21 mouse cellular contexts compared by ENCODE assay signal in the genomic region with DNA sequence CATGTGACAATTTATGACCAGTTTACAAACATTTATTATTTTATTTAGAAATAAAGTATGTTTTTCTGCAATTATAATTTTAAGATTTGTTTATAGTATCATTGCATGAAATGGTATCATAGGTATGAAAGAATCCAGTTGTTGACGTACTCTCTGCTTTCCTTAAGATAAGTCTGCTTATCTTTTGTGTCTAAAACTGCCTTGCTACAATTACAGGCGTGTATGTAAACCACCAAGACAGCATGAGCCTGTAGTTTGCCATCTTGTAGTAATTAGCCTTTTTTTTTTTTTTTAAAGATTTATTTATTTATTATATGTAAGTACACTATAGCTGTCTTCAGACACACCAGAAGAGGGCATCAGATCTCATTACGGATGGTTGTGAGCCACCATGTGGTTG. TPM values are rescaled to one million over a fixed set of nuclear protein-coding genes. Genes with fewer than 3 reads are reported as not detected.
DNase-seq lines count a peak whose midpoint lies in the region; ATAC-seq and TF ChIP-seq lines count a peak whose summit lies in the region.
"Had no signal": no experiment of that assay in that cellular context is flagged by ENCODE, and none has a peak within 500 bp of the region (broad histone marks: within the 10 kb centered on the region; RNA-seq: fewer than 3 reads in every experiment).

No protein-coding gene starts in this region.

- ATAC-seq in liver, embryonic 14.5 days (ENCODE audit: insufficient read depth), result no peak
- no peak for ATAC-seq in liver, embryonic 12.5 days
- peak; percentile 52; the same call in 1 of the 2 replicates for ATAC-seq in megakaryocyte progenitor cell, adult 5-6 weeks (replicated peaks; ENCODE audit: poor library complexity)
- ATAC-seq in megakaryocyte-erythroid progenitor cell, adult 5-6 weeks (replicated peaks; ENCODE audit: low FRiP score, low TSS enrichment, poor library complexity, severe bottlenecking), result 0 out of 2 replicates have a peak, but pooled peaks have one; percentile 52
- ATAC-seq: activated CD4-positive, CD25-positive, alpha-beta regulatory T cell, adult 4 months; CD4-positive, CD25-positive, alpha-beta regulatory T cell, adult 4 months; Patski had no signal

- no peak overlapping the region for H3K4me2 ChIP-seq in liver, embryonic 14.5 days (ENCODE audit: low read depth)
- no peak overlapping the region for H3K4me2 ChIP-seq in liver, embryonic 12.5 days

- H3K4me1 ChIP-seq in liver, embryonic 14.5 days (replicated peaks; ENCODE audit: control insufficient read depth in 2 of 2, insufficient read depth in 2 of 2, low read length in 1 of 2), result no peaks in the 10 kb centered on the region
- H3K4me1 ChIP-seq in liver, embryonic 12.5 days, result no peaks in the 10 kb centered on the region

- 21% methylated on average over 2 of the region's 3 CpGs for WGBS in liver, embryonic 14.5 days (ENCODE audit: insufficient replicate concordance)
- WGBS in liver, embryonic 12.5 days (ENCODE audit: insufficient replicate concordance), result 61% methylated on average over 3 of the region's 3 CpGs

- H3K9me3 ChIP-seq in liver, embryonic 14.5 days (ENCODE audit: control insufficient read depth, low read length), result no peaks in the 10 kb centered on the region
- H3K9me3 ChIP-seq in liver, embryonic 12.5 days (replicated peaks), result no peaks in the 10 kb centered on the region
- H3K9me3 ChIP-seq: G1E had no signal

- intact Hi-C loops in left cerebral cortex, adult 2 months (cut with DNase I), result no loop called here

- H3K4me3 ChIP-seq in liver, embryonic 14.5 days (ENCODE audit: insufficient read depth in 1 of 2, low read depth in 2 of 2, low read length in 2 of 2), result no peak overlapping the region
- H3K4me3 ChIP-seq in liver, embryonic 12.5 days, result no peak overlapping the region
- H3K4me3 ChIP-seq in left cerebral cortex, adult 2 months, result no peak overlapping the region

- H3K27me3 ChIP-seq in liver, embryonic 14.5 days (ENCODE audit: control insufficient read depth, insufficient read depth, low read length), result no peaks in the 10 kb centered on the region
- no peaks in the 10 kb centered on the region for H3K27me3 ChIP-seq in liver, embryonic 12.5 days (replicated peaks)
- H3K27me3 ChIP-seq: CH12.LX, Patski had no signal

- H3K9ac ChIP-seq in liver, embryonic 14.5 days (replicated peaks), result no peak overlapping the region
- H3K9ac ChIP-seq in liver, embryonic 12.5 days, result no peak overlapping the region

- no peaks in the 10 kb centered on the region; the same call in 1 of the 2 replicates for H3K36me3 ChIP-seq in liver, embryonic 14.5 days (replicated peaks; ENCODE audit: control insufficient read depth, insufficient read depth, low read depth)
- H3K36me3 ChIP-seq in liver, embryonic 12.5 days, result peaks cover 28% of the 10 kb centered on the region

- DNase-seq in liver, embryonic 14.5 days (ENCODE audit: low read depth in 3 of 3, low spot score in 3 of 3), result no peak
- DNase-seq in left cerebral cortex, adult 2 months (ENCODE audit: extremely low spot score in 1 of 2, low spot score in 2 of 2), result no peak
- no peak for DNase-seq in neural tube, embryonic 10.5 days (ENCODE audit: extremely low spot score, low spot score)
- DNase-seq: adrenal gland, adult 2 months; adrenal gland, adult 8-10 months; adrenal gland, postnatal 10 days; adrenal gland, postnatal 14 days; adrenal gland, postnatal 25 days; adrenal gland, postnatal 36 days; B cell, adult 2 months; cerebellum, adult 11 months; cerebellum, adult 11-12 months; cerebellum, adult 18-20 months had no signal

- TF ChIP-seq EP300 in liver, embryonic 14.5 days (IDR thresholded peaks at IDR 0.05; ENCODE audit: low read depth), result 0 out of 2 replicates have a peak, but pooled peaks have one; percentile 20

- no peak for TF ChIP-seq CTCF in liver, embryonic 14.5 days (IDR thresholded peaks at IDR 0.05; ENCODE audit: low read depth)
- no peak for TF ChIP-seq CTCF in left cerebral cortex, adult 2 months (IDR thresholded peaks at IDR 0.05)

- H3K27ac ChIP-seq in liver, embryonic 14.5 days, result no peak overlapping the region
- H3K27ac ChIP-seq in liver, embryonic 12.5 days, result no peak overlapping the region
- H3K27ac ChIP-seq in left cerebral cortex, adult 2 months, result no peak overlapping the region

RNA-seq across cellular contexts. Expression of gene Rps6, which starts 42.4 kb away (rescaled TPM):
- 885 and 1,231 TPM in 2 replicates for polyA plus RNA-seq in liver, embryonic 14.5 days (2012; rRNA removed)
- 593 and 603 TPM in 2 replicates for polyA plus RNA-seq in liver, embryonic 14.5 days (2014; fragmentation: Nextera tagmentation; extraction: Ambion mirVana)
- 704 and 734 TPM in 2 replicates for polyA plus RNA-seq in liver, embryonic 12.5 days (2016; fragmentation: Nextera tagmentation; extraction: Ambion mirVana)
- 4,597 and 4,652 TPM in 2 replicates for total RNA-seq in megakaryocyte progenitor cell, adult 5-6 weeks (2015)
- 1,552 and 1,647 TPM in 2 replicates for total RNA-seq in megakaryocyte progenitor cell, adult 5-6 weeks (2017)
- total RNA-seq in megakaryocyte-erythroid progenitor cell, adult 5-6 weeks (2014; fragmentation: Nextera tagmentation), result 3,729 and 3,811 TPM in 2 replicates
- total RNA-seq in megakaryocyte-erythroid progenitor cell, adult 5-6 weeks (2017), result 1,714 and 1,757 TPM in 2 replicates
- total RNA-seq in left cerebral cortex, adult 2 months (2021), result 100 to 1,000 TPM; 381 to 396 TPM

RNA-seq across cellular contexts. Expression of gene Acer2, which starts 59.3 kb away (rescaled TPM):
- 1.9 and 2.6 TPM in 2 replicates for polyA plus RNA-seq in liver, embryonic 14.5 days (2012; rRNA removed)
- 4.3 and 4.5 TPM in 2 replicates for polyA plus RNA-seq in liver, embryonic 14.5 days (2014; fragmentation: Nextera tagmentation; extraction: Ambion mirVana)
- 8.1 and 8.4 TPM in 2 replicates for polyA plus RNA-seq in liver, embryonic 12.5 days (2016; fragmentation: Nextera tagmentation; extraction: Ambion mirVana)
- total RNA-seq in megakaryocyte progenitor cell, adult 5-6 weeks (2015), result 0.84 and 2.2 TPM in 2 replicates
- total RNA-seq in megakaryocyte progenitor cell, adult 5-6 weeks (2017), result 1.1 and 2.5 TPM in 2 replicates
- 1.5 and 1.9 TPM in 2 replicates for total RNA-seq in megakaryocyte-erythroid progenitor cell, adult 5-6 weeks (2014; fragmentation: Nextera tagmentation)
- total RNA-seq in megakaryocyte-erythroid progenitor cell, adult 5-6 weeks (2017), result 0.30 and 0.75 TPM in 2 replicates
- total RNA-seq in left cerebral cortex, adult 2 months (2021), result 1 to 10 TPM; 6.7 to 8.1 TPM
- polyA plus RNA-seq: G1E, Patski had no signal

Comparison
In these comparisons a context has a peak if more than half of its experiments do, and no peak if none do; other contexts are left out.
1. ATAC-seq: peak in megakaryocyte progenitor cell, adult 5-6 weeks (single experiment) and megakaryocyte-erythroid progenitor cell, adult 5-6 weeks (single experiment); none in liver, embryonic 14.5 days (single experiment) and liver, embryonic 12.5 days (single experiment).